ENCODE assay signal across 19 mouse cellular contexts in genomic region chr9:80209459-80209858, GRCm38 (mm10). TPM values are rescaled to one million over a fixed set of nuclear protein-coding genes. Genes with fewer than 3 reads are reported as not detected.
A peak's percentile ranks its signal among the peaks of the same experiment; 100 is the strongest.
DNase-seq lines count a peak whose midpoint lies in the region; ATAC-seq and TF ChIP-seq lines count a peak whose summit lies in the region.
"Had no signal": no experiment of that assay in that cellular context is flagged by ENCODE, and none has a peak within 500 bp of the region (broad histone marks: within the 10 kb centered on the region; RNA-seq: fewer than 3 reads in every experiment).

No protein-coding gene starts in this region.

- no peaks in the 10 kb centered on the region for H3K36me3 ChIP-seq in forebrain, embryonic 10.5 days (replicated peaks)
- H3K36me3 ChIP-seq in forebrain, postnatal 0 days (ENCODE audit: insufficient read depth), result no peaks in the 10 kb centered on the region
- 0 out of 2 replicates have a peak, but pooled peaks cover 3% of the 10 kb centered on the region for H3K36me3 ChIP-seq in kidney, embryonic 15.5 days
- H3K36me3 ChIP-seq in midbrain, embryonic 15.5 days (replicated peaks), result no peaks in the 10 kb centered on the region
- H3K36me3 ChIP-seq in midbrain, postnatal 0 days (ENCODE audit: insufficient read depth, low read length), result no peaks in the 10 kb centered on the region
- H3K36me3 ChIP-seq: embryonic facial prominence, embryonic 15.5 days; G1E; heart, embryonic 10.5 days; limb, embryonic 12.5 days; liver, embryonic 15.5 days; stomach, embryonic 15.5 days had no signal

- no peak overlapping the region for H3K9ac ChIP-seq in forebrain, postnatal 0 days
- no peak overlapping the region for H3K9ac ChIP-seq in kidney, embryonic 15.5 days
- H3K9ac ChIP-seq in midbrain, embryonic 15.5 days, result no peak overlapping the region
- H3K9ac ChIP-seq in midbrain, postnatal 0 days (replicated peaks; ENCODE audit: low read length, poor library complexity, severe bottlenecking), result no peak overlapping the region
- H3K9ac ChIP-seq: embryonic facial prominence, embryonic 15.5 days; limb, embryonic 12.5 days; liver, embryonic 15.5 days; stomach, embryonic 15.5 days had no signal

- no peak overlapping the region for H3K4me2 ChIP-seq in forebrain, postnatal 0 days (ENCODE audit: low read depth)
- no peak overlapping the region for H3K4me2 ChIP-seq in kidney, embryonic 15.5 days
- no peak overlapping the region for H3K4me2 ChIP-seq in midbrain, embryonic 15.5 days
- no peak overlapping the region for H3K4me2 ChIP-seq in midbrain, postnatal 0 days (ENCODE audit: low read depth, low read length, poor library complexity, severe bottlenecking)
- H3K4me2 ChIP-seq: embryonic facial prominence, embryonic 15.5 days; limb, embryonic 12.5 days; liver, embryonic 15.5 days; stomach, embryonic 15.5 days had no signal

- ATAC-seq in forebrain, postnatal 0 days, result no peak
- ATAC-seq in kidney, embryonic 15.5 days (replicated peaks; ENCODE audit: low FRiP score), result no peak
- 0 out of 2 replicates have a peak, but pooled peaks have one; percentile 5 for ATAC-seq in midbrain, embryonic 15.5 days (replicated peaks)
- no peak for ATAC-seq in midbrain, postnatal 0 days (ENCODE audit: low FRiP score)
- ATAC-seq: CD4-positive, CD25-positive, alpha-beta regulatory T cell, adult 4 months; lung, postnatal 0 days had no signal

- TF ChIP-seq CTCF in forebrain, postnatal 0 days (IDR thresholded peaks at IDR 0.05; ENCODE audit: low read depth), result no peak
- TF ChIP-seq CTCF in midbrain, postnatal 0 days (IDR thresholded peaks at IDR 0.05), result no peak

- no peak overlapping the region for H3K4me3 ChIP-seq in forebrain, embryonic 10.5 days
- no peak overlapping the region for H3K4me3 ChIP-seq in forebrain, postnatal 0 days (ENCODE audit: low read depth, low read length)
- H3K4me3 ChIP-seq in kidney, embryonic 15.5 days (replicated peaks), result no peak overlapping the region
- no peak overlapping the region for H3K4me3 ChIP-seq in midbrain, embryonic 15.5 days
- H3K4me3 ChIP-seq in midbrain, postnatal 0 days (ENCODE audit: low read depth, low read length), result no peak overlapping the region
- H3K4me3 ChIP-seq: embryonic facial prominence, embryonic 15.5 days; heart, embryonic 10.5 days; limb, embryonic 12.5 days; liver, embryonic 15.5 days; stomach, embryonic 15.5 days had no signal

- H3K9me3 ChIP-seq in forebrain, embryonic 10.5 days, result no peaks in the 10 kb centered on the region
- no peaks in the 10 kb centered on the region for H3K9me3 ChIP-seq in forebrain, postnatal 0 days (ENCODE audit: low read length)
- H3K9me3 ChIP-seq in kidney, embryonic 15.5 days (replicated peaks), result no peaks in the 10 kb centered on the region
- H3K9me3 ChIP-seq in midbrain, embryonic 15.5 days, result no peaks in the 10 kb centered on the region
- H3K9me3 ChIP-seq in midbrain, postnatal 0 days (ENCODE audit: low read length), result no peaks in the 10 kb centered on the region
- H3K9me3 ChIP-seq: embryonic facial prominence, embryonic 15.5 days; G1E; heart, embryonic 10.5 days; limb, embryonic 12.5 days; liver, embryonic 15.5 days; stomach, embryonic 15.5 days had no signal

- DNase-seq in forebrain, embryonic 10.5 days (ENCODE audit: extremely low spot score, low spot score), result no peak
- no peak for DNase-seq in forebrain, postnatal 0 days
- DNase-seq in kidney, postnatal 25 days, result no peak
- no peak for DNase-seq in midbrain, postnatal 0 days (ENCODE audit: low spot score)
- DNase-seq in mesoderm, embryonic 11.5 days (ENCODE audit: low read depth, low spot score), result peak; percentile 23
- no peak for DNase-seq in embryo, embryonic 10.5 days (ENCODE audit: low spot score)
- DNase-seq: adrenal gland, postnatal 14 days; cerebellum, postnatal 14 days; thymus, adult 2 months had no signal

- no peaks in the 10 kb centered on the region for H3K27me3 ChIP-seq in forebrain, embryonic 10.5 days (ENCODE audit: poor library complexity, severe bottlenecking)
- no peaks in the 10 kb centered on the region for H3K27me3 ChIP-seq in forebrain, postnatal 0 days (ENCODE audit: insufficient read depth, low read length)
- H3K27me3 ChIP-seq in kidney, embryonic 15.5 days, result no peaks in the 10 kb centered on the region
- no peaks in the 10 kb centered on the region for H3K27me3 ChIP-seq in midbrain, embryonic 15.5 days (replicated peaks)
- H3K27me3 ChIP-seq in midbrain, postnatal 0 days (ENCODE audit: insufficient read depth, low read length), result no peaks in the 10 kb centered on the region
- H3K27me3 ChIP-seq: embryonic facial prominence, embryonic 15.5 days; limb, embryonic 12.5 days; liver, embryonic 15.5 days; stomach, embryonic 15.5 days had no signal

- 0 out of 2 replicates have a peak overlapping the region, but pooled peaks have one; percentile 25 for H3K27ac ChIP-seq in forebrain, embryonic 10.5 days
- no peak overlapping the region for H3K27ac ChIP-seq in forebrain, postnatal 0 days (ENCODE audit: low read depth, low read length)
- 0 out of 2 replicates have a peak overlapping the region, but pooled peaks have one; percentile 60 for H3K27ac ChIP-seq in kidney, embryonic 15.5 days
- no peak overlapping the region for H3K27ac ChIP-seq in midbrain, embryonic 15.5 days
- no peak overlapping the region for H3K27ac ChIP-seq in midbrain, postnatal 0 days (ENCODE audit: low read depth, low read length)
- H3K27ac ChIP-seq: embryonic facial prominence, embryonic 15.5 days; heart, embryonic 10.5 days; limb, embryonic 12.5 days; liver, embryonic 15.5 days; stomach, embryonic 15.5 days had no signal

- peaks cover 7% of the 10 kb centered on the region; the same call in 1 of the 2 replicates for H3K4me1 ChIP-seq in forebrain, embryonic 10.5 days
- no peaks in the 10 kb centered on the region for H3K4me1 ChIP-seq in forebrain, postnatal 0 days (ENCODE audit: insufficient read depth)
- peaks cover 17% of the 10 kb centered on the region for H3K4me1 ChIP-seq in kidney, embryonic 15.5 days
- 0 out of 2 replicates have a peak, but pooled peaks cover 4% of the 10 kb centered on the region for H3K4me1 ChIP-seq in midbrain, embryonic 15.5 days
- H3K4me1 ChIP-seq in midbrain, postnatal 0 days (ENCODE audit: insufficient read depth, low read length), result no peaks in the 10 kb centered on the region
- H3K4me1 ChIP-seq: liver, embryonic 15.5 days; stomach, embryonic 15.5 days had no signal

- WGBS in forebrain, embryonic 10.5 days, result 67% methylated on average over 10 of the region's 10 CpGs
- 53% methylated on average over 10 of the region's 10 CpGs for WGBS in forebrain, postnatal 0 days
- WGBS in kidney, embryonic 15.5 days, result 40% methylated on average over 10 of the region's 10 CpGs
- 50% methylated on average over 10 of the region's 10 CpGs for WGBS in midbrain, embryonic 15.5 days
- 43% methylated on average over 10 of the region's 10 CpGs for WGBS in midbrain, postnatal 0 days

RNA-seq across cellular contexts. Expression of gene Myo6, which starts 44.6 kb away (rescaled TPM):
- polyA plus RNA-seq in forebrain, embryonic 10.5 days (2016; fragmentation: Nextera tagmentation; extraction: Ambion mirVana), result 7.2 and 7.7 TPM in 2 replicates
- total RNA-seq in forebrain, postnatal 0 days (2014; rRNA removed), result 31.7 and 34.4 TPM in 2 replicates
- 9.6 and 19.9 TPM in 2 replicates for polyA plus RNA-seq in forebrain, postnatal 0 days (2015; fragmentation: Nextera tagmentation; extraction: Ambion mirVana)
- 54.0 and 56.7 TPM in 2 replicates for polyA plus RNA-seq in kidney, embryonic 15.5 days (2015; fragmentation: Nextera tagmentation; extraction: Ambion mirVana)
- polyA plus RNA-seq in midbrain, embryonic 15.5 days (2015; fragmentation: Nextera tagmentation; extraction: Ambion mirVana), result 18.1 and 19.3 TPM in 2 replicates
- 44.6 and 66.6 TPM in 2 replicates for total RNA-seq in midbrain, postnatal 0 days (2014; rRNA removed)
- polyA plus RNA-seq in midbrain, postnatal 0 days (2015; fragmentation: Nextera tagmentation; extraction: Ambion mirVana), result 24.6 and 25.5 TPM in 2 replicates

Comparison
In these comparisons a context has a peak if more than half of its experiments do, and no peak if none do; other contexts are left out.
1. H3K27ac ChIP-seq: peak in forebrain, embryonic 10.5 days (single experiment) and kidney, embryonic 15.5 days (single experiment); none in forebrain, postnatal 0 days (single experiment), midbrain, embryonic 15.5 days (single experiment) and midbrain, postnatal 0 days (single experiment).